Mouse (Mus musculus): Measurements from ENCODE around the gene Slc38a10.

The Slc38a10 gene

GRCm38 (mm10) chr11:120136796-120137624 lies 14.1 kb downstream of the Slc38a10 start:
- DNase-seq = no peak

- no peak for DNase-seq
Measured at GRCm38 (mm10) chr11:120136195-120136594, 15.0 kb downstream of the Slc38a10 start.

GRCm38 (mm10) chr11:120134847-120135530 lies 16.2 kb downstream of the Slc38a10 start:
- DNase-seq = peak; percentile 97

GRCm38 (mm10) chr11:120134148-120134547 lies 17.0 kb downstream of the Slc38a10 start:
- DNase-seq = no peak

GRCm38 (mm10) chr11:120129281-120129680 lies 21.9 kb downstream of the Slc38a10 start:
- DNase-seq = no peak

- DNase-seq = no peak
Measured at GRCm38 (mm10) chr11:120126845-120127244, 24.3 kb downstream of the Slc38a10 start.

GRCm38 (mm10) chr11:120122126-120122525 lies 29.0 kb downstream of the Slc38a10 start:
- DNase-seq = peak; percentile 79

- DNase-seq = no peak
Measured at GRCm38 (mm10) chr11:120120642-120121420, 30.3 kb downstream of the Slc38a10 start.

- no peak for DNase-seq
Measured at GRCm38 (mm10) chr11:120119936-120120541, 31.1 kb downstream of the Slc38a10 start.

- no peak for DNase-seq
Measured at GRCm38 (mm10) chr11:120119108-120119507, 32.0 kb downstream of the Slc38a10 start.

GRCm38 (mm10) chr11:120117626-120118025 lies 33.5 kb downstream of the Slc38a10 start:
- no peak for DNase-seq

GRCm38 (mm10) chr11:120114488-120115215 lies 36.5 kb downstream of the Slc38a10 start:
- DNase-seq = no peak

GRCm38 (mm10) chr11:120112136-120112535 lies 39.0 kb downstream of the Slc38a10 start:
- DNase-seq = no peak

- no peak for DNase-seq
Measured at GRCm38 (mm10) chr11:120111033-120111432, 40.1 kb downstream of the Slc38a10 start.

- no peak for DNase-seq
Measured at GRCm38 (mm10) chr11:120110554-120110953, 40.6 kb downstream of the Slc38a10 start.

GRCm38 (mm10) chr11:120109558-120110210 lies 41.5 kb downstream of the Slc38a10 start:
- no peak for DNase-seq

- peak; percentile 95 for DNase-seq
Measured at GRCm38 (mm10) chr11:120107796-120108195, 43.4 kb downstream of the Slc38a10 start.

- DNase-seq = no peak
Measured at GRCm38 (mm10) chr11:120107026-120107425, 44.1 kb downstream of the Slc38a10 start.

GRCm38 (mm10) chr11:120103431-120103997 lies 47.6 kb downstream of the Slc38a10 start:
- peak; percentile 90 for DNase-seq

GRCm38 (mm10) chr11:120101036-120101435 lies 50.1 kb downstream of the Slc38a10 start:
- peak; percentile 91 for DNase-seq

Measured in heart, adult 11 months (tissue).